Mouse (Mus musculus): Measurements from ENCODE around the gene Efl1. TPM values are rescaled to one million over a fixed set of nuclear protein-coding genes. Genes with fewer than 3 reads are reported as not detected.

Gene Efl1
- total and polyA plus RNA-seq, 2 experiments: 2.4 to 8.2 TPM

- no peak for DNase-seq (ENCODE audit: extremely low read depth, low read depth, low spot score)
Observed at GRCm38 (mm10) chr7:82811140-82811851, 162.9 kb downstream of the Efl1 start.

DNA sequence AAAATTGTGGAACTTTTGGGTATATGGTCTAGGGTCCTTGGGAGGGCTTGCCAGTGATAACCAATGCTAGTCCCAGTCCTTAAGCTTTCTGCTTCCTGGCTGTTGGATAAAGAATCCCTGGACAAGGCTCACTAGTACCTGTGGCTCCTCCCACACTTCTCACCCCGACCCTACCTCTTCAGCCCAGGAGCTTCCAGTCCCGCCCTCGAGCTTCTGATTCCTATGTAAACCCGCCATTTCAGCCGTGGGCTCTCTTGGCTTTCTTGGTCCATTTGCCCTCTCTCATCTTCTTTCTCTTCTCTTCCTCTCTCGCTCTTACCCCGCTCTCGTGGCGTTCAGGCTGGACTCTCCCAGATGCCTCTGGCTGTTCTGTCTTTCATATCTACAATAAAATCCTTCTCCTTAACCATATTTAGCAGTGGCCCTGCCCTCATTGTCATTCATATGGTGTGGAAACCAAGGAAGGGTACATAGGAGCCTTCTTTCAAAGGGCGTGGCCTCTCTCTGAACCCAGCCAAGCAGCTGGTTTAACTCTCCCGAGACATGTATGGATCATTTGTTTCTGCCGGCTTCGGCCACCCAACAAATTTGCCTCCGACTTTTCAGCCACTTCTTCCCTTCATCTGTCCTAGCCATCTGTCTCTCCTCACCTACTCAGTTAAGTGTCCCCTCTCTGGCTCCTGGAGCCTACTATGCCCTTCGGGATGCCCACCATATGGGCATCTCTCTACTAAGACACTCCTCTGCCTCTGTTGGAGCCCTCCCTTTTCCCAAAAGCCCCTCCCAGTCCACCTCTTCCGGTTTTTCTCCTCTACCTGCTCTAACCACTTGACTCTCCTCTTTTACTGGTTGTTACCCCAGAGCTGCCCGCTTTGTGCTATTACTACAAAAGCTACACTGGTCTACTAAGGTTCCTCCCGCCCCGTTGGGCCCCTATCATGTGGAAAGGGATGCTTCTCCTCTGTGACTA is 164.1 kb downstream of the Efl1 start:
- no peak overlapping the region for H3K9ac ChIP-seq (ENCODE audit: low read depth, low read length)
- H3K79me2 ChIP-seq (ENCODE audit: control insufficient read depth, insufficient read depth, low read length): no peaks in the 10 kb centered on the region
- H3K36me3 ChIP-seq (ENCODE audit: control insufficient read depth, insufficient read depth, low read length): no peaks in the 10 kb centered on the region
- no peak for TF ChIP-seq CTCF (IDR thresholded peaks at IDR 0.05; ENCODE audit: low read depth, low read length)
- no peak for TF ChIP-seq POLR2A (IDR thresholded peaks at IDR 0.05; ENCODE audit: extremely low read depth, insufficient read depth, low read length)
- no peak overlapping the region for H3K4me3 ChIP-seq (ENCODE audit: insufficient read depth, low read depth, low read length)
- DNase-seq (ENCODE audit: extremely low read depth, low read depth, low spot score): no peak
- 86% methylated on average over 19 of the region's 19 CpGs for WGBS
- H3K27ac ChIP-seq (replicated peaks; ENCODE audit: insufficient read depth, low read depth, low read length): no peak overlapping the region
- no peaks in the 10 kb centered on the region for H3K4me1 ChIP-seq (ENCODE audit: control insufficient read depth, insufficient read depth, low read length)
- no peaks in the 10 kb centered on the region for H3K27me3 ChIP-seq (ENCODE audit: control insufficient read depth, insufficient read depth, low read length)

More at GRCm38 (mm10) chr7:82811140-82811851, 162.9 kb downstream of the Efl1 start:
- Histone ChIP-seq H3K4me3 (ENCODE audit: insufficient read depth, low read depth, low read length) (no peak overlapping the region), H3K27me3 (ENCODE audit: control insufficient read depth, insufficient read depth, low read length) (no peaks in the 10 kb centered on the region), H3K36me3 (ENCODE audit: control insufficient read depth, insufficient read depth, low read length) (no peaks in the 10 kb centered on the region), H3K4me1 (ENCODE audit: control insufficient read depth, insufficient read depth, low read length) (no peaks in the 10 kb centered on the region), H3K79me2 (ENCODE audit: control insufficient read depth, insufficient read depth, low read length) (no peaks in the 10 kb centered on the region), H3K27ac (replicated peaks; ENCODE audit: insufficient read depth, low read depth, low read length) (no peak overlapping the region), H3K9ac (ENCODE audit: low read depth, low read length) (no peak overlapping the region)
- 48% methylated on average over 19 of the region's 19 CpGs for WGBS
- no peak for TF ChIP-seq CTCF (IDR thresholded peaks at IDR 0.05; ENCODE audit: low read depth, low read length)
- no peak for TF ChIP-seq POLR2A (IDR thresholded peaks at IDR 0.05; ENCODE audit: extremely low read depth, insufficient read depth, low read length)

DNA sequence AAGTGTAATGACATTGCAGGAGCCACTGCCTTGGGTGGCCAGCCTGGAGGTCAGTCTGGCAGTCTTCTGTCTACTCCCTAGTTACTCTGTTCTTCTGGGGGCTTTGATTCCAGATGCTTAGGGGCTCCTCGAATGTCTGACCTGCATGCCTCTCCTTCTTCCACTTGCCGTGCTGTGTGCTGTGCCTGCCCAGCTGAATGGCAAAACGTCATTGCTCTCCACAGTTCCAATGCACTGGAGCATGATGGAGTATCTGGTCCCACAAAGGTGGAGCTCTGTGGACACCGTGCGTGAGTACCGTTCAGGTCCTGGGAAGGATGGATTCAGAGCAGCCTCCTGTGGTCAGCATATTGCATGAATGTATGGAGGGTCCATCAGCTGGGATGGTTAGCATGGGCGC is 171.1 kb downstream of the Efl1 start:
- WGBS: 95% methylated on average over 7 of the region's 7 CpGs
- no peaks in the 10 kb centered on the region for H3K27me3 ChIP-seq (ENCODE audit: control insufficient read depth, insufficient read depth, low read length)
- H3K36me3 ChIP-seq (ENCODE audit: control insufficient read depth, insufficient read depth, low read length): no peaks in the 10 kb centered on the region
- no peak overlapping the region for H3K4me3 ChIP-seq (ENCODE audit: insufficient read depth, low read depth, low read length)
- TF ChIP-seq POLR2A (IDR thresholded peaks at IDR 0.05; ENCODE audit: extremely low read depth, insufficient read depth, low read length): no peak
- TF ChIP-seq CTCF (IDR thresholded peaks at IDR 0.05; ENCODE audit: low read depth, low read length): no peak
- H3K79me2 ChIP-seq (ENCODE audit: control insufficient read depth, insufficient read depth, low read length): no peaks in the 10 kb centered on the region
- DNase-seq (ENCODE audit: extremely low read depth, low read depth, low spot score): no peak
- no peak overlapping the region for H3K27ac ChIP-seq (replicated peaks; ENCODE audit: insufficient read depth, low read depth, low read length)
- no peaks in the 10 kb centered on the region for H3K4me1 ChIP-seq (ENCODE audit: control insufficient read depth, insufficient read depth, low read length)
- H3K9ac ChIP-seq (ENCODE audit: low read depth, low read length): no peak overlapping the region

GRCm38 (mm10) chr7:82820661-82821060 is 172.2 kb downstream of the Efl1 start:
- H3K4me3 ChIP-seq (ENCODE audit: insufficient read depth, low read depth, low read length): no peak overlapping the region
- H3K36me3 ChIP-seq (ENCODE audit: control insufficient read depth, insufficient read depth, low read length): no peaks in the 10 kb centered on the region
- no peaks in the 10 kb centered on the region for H3K79me2 ChIP-seq (ENCODE audit: control insufficient read depth, insufficient read depth, low read length)
- no peak overlapping the region for H3K9ac ChIP-seq (ENCODE audit: low read depth, low read length)
- no peaks in the 10 kb centered on the region for H3K4me1 ChIP-seq (ENCODE audit: control insufficient read depth, insufficient read depth, low read length)
- H3K27ac ChIP-seq (replicated peaks; ENCODE audit: insufficient read depth, low read depth, low read length): no peak overlapping the region
- TF ChIP-seq POLR2A (IDR thresholded peaks at IDR 0.05; ENCODE audit: extremely low read depth, insufficient read depth, low read length) (no peak), CTCF (IDR thresholded peaks at IDR 0.05; ENCODE audit: low read depth, low read length) (no peak)
- DNase-seq (ENCODE audit: extremely low read depth, low read depth, low spot score): no peak
- WGBS: 62% methylated on average over 4 of the region's 4 CpGs
- no peaks in the 10 kb centered on the region for H3K27me3 ChIP-seq (ENCODE audit: control insufficient read depth, insufficient read depth, low read length)

GRCm38 (mm10) chr7:82821501-82821900 is 173.1 kb downstream of the Efl1 start:
- 78% methylated on average over 3 of the region's 3 CpGs for WGBS

More at GRCm38 (mm10) chr7:82821501-82821900, 173.1 kb downstream of the Efl1 start:
- Histone ChIP-seq H3K79me2 (ENCODE audit: control insufficient read depth, insufficient read depth, low read length) (no peaks in the 10 kb centered on the region), H3K4me1 (ENCODE audit: control insufficient read depth, insufficient read depth, low read length) (no peaks in the 10 kb centered on the region), H3K27me3 (ENCODE audit: control insufficient read depth, insufficient read depth, low read length) (no peaks in the 10 kb centered on the region), H3K4me3 (ENCODE audit: insufficient read depth, low read depth, low read length) (no peak overlapping the region), H3K9ac (ENCODE audit: low read depth, low read length) (no peak overlapping the region), H3K27ac (replicated peaks; ENCODE audit: insufficient read depth, low read depth, low read length) (no peak overlapping the region), H3K36me3 (ENCODE audit: control insufficient read depth, insufficient read depth, low read length) (no peaks in the 10 kb centered on the region)
- DNase-seq (ENCODE audit: extremely low read depth, low read depth, low spot score): no peak
- TF ChIP-seq CTCF (IDR thresholded peaks at IDR 0.05; ENCODE audit: low read depth, low read length) (no peak), POLR2A (IDR thresholded peaks at IDR 0.05; ENCODE audit: extremely low read depth, insufficient read depth, low read length) (no peak)
